Mouse (Mus musculus) gastrocnemius, postnatal 36 days (tissue): Measurements from ENCODE around the gene Chek2. TPM values are rescaled to one million over a fixed set of nuclear protein-coding genes. Genes with fewer than 3 reads are reported as not detected.

Source experiments
- DNase-seq, 2 experiments: peaks; one replicate each; pipeline ENCODE4 v3.0.0; 2022
- intact Hi-C: fragments of 180-260 bp; cut with DNase I; formaldehyde crosslinking; loops from one replicate; pipeline ENCODE4 v1.15.1; 2025
- total RNA-seq, 2 experiments: library from RNA; stranded (reverse); gene quantifications; 2 replicates each; pipeline ENCODE4 v1.2.3; 2021

Gene Chek2
- total RNA-seq, 2 experiments from 2014 or later, result 1.1 to 1.3 TPM

DNA sequence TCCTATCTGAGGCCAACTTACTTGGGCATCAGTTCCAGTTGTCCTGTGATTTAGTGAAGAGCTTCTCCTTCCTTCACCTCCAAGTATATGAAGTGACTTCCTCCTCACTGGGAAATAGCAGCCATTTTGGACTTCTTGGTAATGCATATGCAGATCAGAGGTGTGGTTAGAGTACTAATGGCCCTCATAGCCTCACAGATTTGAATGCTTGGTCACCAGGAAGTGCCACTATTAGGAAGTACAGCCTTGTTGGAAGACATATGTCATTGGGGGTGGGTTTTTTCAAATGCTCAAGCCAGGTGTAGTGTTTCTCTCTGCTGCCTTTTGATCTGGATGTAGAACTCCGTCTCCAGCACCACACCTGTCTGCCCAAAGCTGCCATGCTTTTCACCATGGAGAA is 50.2 kb downstream of the Chek2 start:
- intact Hi-C loops, result no loop called here
- no peak for DNase-seq

- intact Hi-C loops, result no loop called here
- no peak for DNase-seq
These were observed 50.8 kb downstream of the Chek2 start for GRCm38 (mm10) chr5:110890561-110890960.

DNA sequence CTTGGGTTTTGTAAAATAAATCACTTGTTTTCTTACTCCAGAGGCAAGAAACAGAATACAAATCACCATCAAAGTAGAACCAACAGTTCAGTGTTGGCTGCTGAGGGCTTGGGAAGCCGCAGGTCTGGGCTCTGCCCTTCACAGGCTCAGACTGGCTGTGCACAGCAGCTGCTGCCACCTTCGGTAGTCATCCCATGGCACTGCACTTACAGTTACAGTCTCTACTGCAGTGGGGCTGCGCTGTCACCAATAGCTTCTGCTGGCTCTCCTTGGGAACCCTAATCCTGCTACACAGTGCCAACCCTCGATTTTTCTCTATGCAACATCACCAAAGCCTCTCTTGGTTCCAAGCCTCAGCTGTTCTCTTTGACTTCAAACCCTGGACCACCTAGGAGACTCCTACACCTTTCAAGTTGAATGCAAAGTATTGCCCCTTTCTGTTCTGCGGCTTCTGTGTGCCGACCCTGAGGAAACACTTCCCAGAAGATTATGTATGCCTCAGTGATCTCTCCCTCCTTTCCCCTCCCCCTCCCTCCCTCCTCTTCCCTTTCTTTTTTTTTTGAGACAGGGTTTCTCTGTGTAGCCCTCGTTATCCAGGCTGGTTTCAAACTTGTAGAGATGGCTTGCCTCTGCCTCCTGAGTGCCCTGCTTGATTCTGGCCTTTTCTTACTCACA is 57.5 kb downstream of the Chek2 start:
- DNase-seq, result no peak
- intact Hi-C loops, result no loop called here

- no peak for DNase-seq
- intact Hi-C loops, result no loop called here
These were observed 58.4 kb downstream of the Chek2 start for GRCm38 (mm10) chr5:110898169-110898568.

DNA sequence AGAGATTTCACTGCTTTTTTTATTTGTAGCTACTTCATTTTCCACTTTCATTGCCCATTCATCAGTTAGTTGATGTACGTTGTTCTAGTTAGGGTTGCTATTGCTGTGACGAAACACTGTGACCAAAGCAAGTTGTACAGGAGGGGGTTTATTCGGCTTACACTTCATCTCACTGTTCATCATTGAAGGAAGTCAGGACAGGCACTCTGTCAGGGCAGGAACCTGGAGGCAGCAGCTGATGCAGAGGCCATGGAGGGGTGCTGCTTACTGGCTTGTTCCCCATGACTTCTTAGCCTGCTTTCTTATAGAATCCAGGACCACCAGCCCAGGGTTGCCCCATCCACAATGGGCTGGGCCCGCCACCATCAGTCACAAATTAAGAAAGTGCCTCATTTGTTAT is 59.0 kb downstream of the Chek2 start:
- no peak for DNase-seq
- intact Hi-C loops, result no loop called here

- no peak for DNase-seq
- intact Hi-C loops, result no loop called here
These were observed 60.6 kb downstream of the Chek2 start for GRCm38 (mm10) chr5:110900331-110900730.

DNA sequence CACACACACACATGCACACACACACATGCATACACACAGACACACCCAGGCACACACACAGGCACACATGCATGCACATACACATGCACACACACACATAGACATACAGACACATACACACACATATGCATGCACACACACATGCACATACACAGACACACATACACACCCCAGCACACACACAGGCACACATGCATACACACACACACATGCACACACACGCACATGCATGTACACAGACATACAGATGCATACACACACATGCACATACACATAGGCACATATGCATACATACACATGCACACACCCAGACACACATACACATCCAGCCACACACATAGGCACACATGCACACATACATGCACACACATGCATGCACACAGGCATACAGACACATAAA is 66.9 kb downstream of the Chek2 start:
- no peak for DNase-seq
- intact Hi-C loops, result no loop called here

DNA sequence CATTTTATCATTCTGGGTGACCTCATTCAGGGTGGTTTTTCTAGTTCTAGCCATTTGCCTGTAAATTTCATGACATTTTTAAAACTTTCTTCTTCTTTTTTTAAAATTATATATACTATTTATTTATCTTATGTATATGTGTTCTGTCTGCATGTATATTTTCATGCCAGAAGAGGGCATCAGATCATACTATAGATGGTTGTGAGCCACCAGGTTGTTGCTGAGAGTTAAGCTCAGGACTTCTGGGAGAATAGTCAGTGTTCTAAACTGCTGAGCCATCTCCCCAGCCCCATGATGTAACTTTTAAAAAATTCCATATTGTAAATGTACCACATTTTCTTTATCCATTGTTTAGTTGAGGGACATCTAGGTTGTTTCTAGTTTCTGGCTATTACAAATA is 69.1 kb downstream of the Chek2 start:
- intact Hi-C loops, result no loop called here
- no peak for DNase-seq

DNA sequence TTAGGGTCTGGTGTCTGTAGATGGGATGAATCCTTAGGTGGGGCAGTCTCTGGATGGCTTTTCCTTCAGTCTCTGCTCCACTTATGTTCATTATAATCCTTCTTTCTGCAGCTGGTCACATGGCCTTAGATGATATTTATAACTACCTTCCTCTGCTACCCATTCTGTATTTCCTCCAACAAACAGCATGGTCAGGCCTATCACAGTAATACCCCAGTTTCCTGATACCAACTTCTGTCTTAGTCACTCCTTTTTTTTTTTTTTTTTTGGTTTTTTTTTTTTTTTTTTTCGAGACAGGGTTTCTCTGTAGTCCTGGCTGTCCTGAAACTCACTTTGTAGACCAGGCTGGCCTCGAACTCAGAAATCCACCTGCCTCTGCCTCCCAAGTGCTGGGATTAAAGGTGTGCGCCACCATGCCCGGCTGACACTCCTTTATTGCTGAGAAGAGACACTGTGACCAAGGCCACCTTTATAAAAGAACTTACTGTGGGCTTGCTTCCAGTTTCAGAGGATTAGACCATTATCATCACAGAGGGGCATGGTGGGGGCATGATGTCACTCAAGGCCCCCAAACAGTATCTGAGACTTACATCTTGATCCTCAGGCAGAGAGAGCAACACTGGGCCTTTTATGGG is 70.3 kb downstream of the Chek2 start:
- no peak for DNase-seq
- intact Hi-C loops, result no loop called here

GRCm38 (mm10) chr5:110914859-110915258 is 75.1 kb downstream of the Chek2 start:
- intact Hi-C loops, result loop anchor here (5.0 kb wide), 1 partner anchor 73 kb away; no protein-coding TSS in a partner anchor
- no peak for DNase-seq

GRCm38 (mm10) chr5:110916241-110916640 is 76.5 kb downstream of the Chek2 start:
- DNase-seq, result no peak
- intact Hi-C loops, result loop anchor here (5.0 kb wide), 1 partner anchor 74 kb away; no protein-coding TSS in a partner anchor

DNA sequence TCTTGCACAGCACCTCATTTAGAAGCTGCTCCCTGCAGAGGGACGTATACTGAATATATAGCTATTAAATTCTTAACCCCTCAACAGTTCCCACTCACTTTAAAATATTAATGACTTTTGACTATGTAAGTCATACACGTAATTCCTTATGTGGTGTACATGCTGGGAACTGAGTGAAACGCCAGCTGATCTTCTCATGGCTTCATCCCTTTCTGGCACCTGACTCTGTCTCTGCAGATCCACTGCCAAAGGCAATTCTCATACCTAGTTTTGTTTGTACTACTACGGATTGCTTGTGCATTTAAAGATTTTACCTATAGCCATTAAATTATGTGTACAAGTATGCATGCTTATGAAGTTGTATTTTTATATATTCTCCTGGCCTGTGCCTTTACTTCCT is 79.8 kb downstream of the Chek2 start:
- DNase-seq, result no peak
- intact Hi-C loops, result loop anchor here (5.0 kb wide), 1 partner anchor 77 kb away; no protein-coding TSS in a partner anchor

DNA sequence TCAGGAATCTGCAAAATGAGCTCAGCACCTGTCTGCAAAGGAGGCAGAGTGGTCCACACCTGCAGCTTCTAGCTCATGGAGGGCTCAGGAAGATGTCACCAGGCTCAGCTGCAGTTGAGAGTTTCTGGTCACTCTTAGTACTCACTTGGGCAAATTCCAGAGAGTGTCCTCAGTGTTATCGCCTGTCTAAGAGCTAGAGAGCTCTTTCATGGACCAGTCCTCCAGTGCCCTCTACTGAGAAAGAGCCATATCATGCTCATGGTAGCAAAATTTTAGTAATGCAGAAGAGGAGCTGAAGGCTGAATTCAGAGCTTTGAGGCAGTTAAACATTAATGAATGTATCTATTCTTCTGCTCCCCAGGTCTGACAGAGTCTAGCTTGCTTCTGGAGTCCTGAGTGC is 83.6 kb downstream of the Chek2 start:
- DNase-seq, result no peak

More for the DNA sequence above, 83.6 kb downstream of the Chek2 start:
- intact Hi-C loops, result loop anchor here (5.0 kb wide), 1 partner anchor 136 kb away; no protein-coding TSS in a partner anchor

Other genes starting within 250 kb of the Chek2 start
- 10 to 100 TPM; 13.0 to 14.4 TPM for gene Noc4l, start 186.6 kb upstream of the Chek2 start, total RNA-seq
- gene Ddx51, start 186.5 kb upstream of the Chek2 start, total RNA-seq, result 10 to 100 TPM in 1 of 2 experiments, 1 to 10 TPM in 1; 7.9 to 10.4 TPM
- gene Ep400, start 69.3 kb upstream of the Chek2 start, total RNA-seq, result 10 to 100 TPM; 21.4 TPM
- 1 to 10 TPM; 8.1 to 9.7 TPM for gene Pus1, start 59.3 kb upstream of the Chek2 start, total RNA-seq
- 10 to 100 TPM; 46.3 to 49.4 TPM for gene Ulk1, start 29.9 kb upstream of the Chek2 start, total RNA-seq
- 10 to 100 TPM; 12.3 to 14.1 TPM for gene Hscb, start 202 bp upstream of the Chek2 start, total RNA-seq
- 10 to 100 TPM; 12.6 to 13.9 TPM for gene Ttc28, start 39.8 kb downstream of the Chek2 start, total RNA-seq